Mouse (Mus musculus): ENCODE data around the gene Bmpr2. TPM values are rescaled to one million over a fixed set of nuclear protein-coding genes. Genes with fewer than 3 reads are reported as not detected.
A peak's percentile ranks its signal among the peaks of the same experiment; 100 is the strongest.

The Bmpr2 gene
- polyA plus RNA-seq, 1 experiment from 2014 or later, result 4.3 TPM

GRCm38 (mm10) chr1:59883349-59884134 lies 120.3 kb downstream of the Bmpr2 start:
- no peaks in the 10 kb centered on the region for H3K36me3 ChIP-seq (ENCODE audit: control insufficient read depth, insufficient read depth, low read length)
- H3K27ac ChIP-seq (ENCODE audit: low read length), result no peak overlapping the region
- no peaks in the 10 kb centered on the region for H3K9me3 ChIP-seq (ENCODE audit: control insufficient read depth, low read length)
- no peaks in the 10 kb centered on the region for H3K27me3 ChIP-seq (replicated peaks; ENCODE audit: control insufficient read depth, insufficient read depth, low read length)
- no peak overlapping the region for H3K4me3 ChIP-seq (ENCODE audit: low read length)
- WGBS, result 33% methylated on average over 3 of the region's 3 CpGs
- no peak overlapping the region for H3K9ac ChIP-seq (ENCODE audit: low read depth, low read length)
- peak; percentile 31; the same call in 1 of the 2 replicates for ATAC-seq
- H3K4me1 ChIP-seq (ENCODE audit: control insufficient read depth, insufficient read depth, low read length), result no peaks in the 10 kb centered on the region
- H3K4me2 ChIP-seq (ENCODE audit: low read depth, low read length), result no peak overlapping the region

DNA sequence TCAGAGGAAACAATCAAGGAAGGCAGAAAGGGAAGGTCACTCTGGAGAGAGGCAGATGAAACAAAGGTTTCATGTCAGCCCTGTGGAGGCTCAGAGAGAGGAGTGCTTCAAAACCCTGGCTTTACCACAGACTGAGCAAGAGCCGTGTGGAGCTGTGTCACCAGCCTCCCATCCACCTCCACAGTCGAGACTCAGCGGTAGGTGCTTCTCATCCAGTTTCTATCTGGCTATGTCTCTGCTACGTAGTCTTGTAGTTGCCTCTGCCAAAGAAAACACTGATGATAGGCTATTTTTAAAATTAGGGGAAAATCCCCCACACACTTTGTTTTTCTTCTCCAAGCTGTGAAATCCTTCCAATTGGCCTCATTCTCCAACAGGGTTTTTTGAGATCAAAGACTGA lies 123.7 kb downstream of the Bmpr2 start:
- H3K36me3 ChIP-seq (ENCODE audit: control insufficient read depth, insufficient read depth, low read length), result no peaks in the 10 kb centered on the region

DNA sequence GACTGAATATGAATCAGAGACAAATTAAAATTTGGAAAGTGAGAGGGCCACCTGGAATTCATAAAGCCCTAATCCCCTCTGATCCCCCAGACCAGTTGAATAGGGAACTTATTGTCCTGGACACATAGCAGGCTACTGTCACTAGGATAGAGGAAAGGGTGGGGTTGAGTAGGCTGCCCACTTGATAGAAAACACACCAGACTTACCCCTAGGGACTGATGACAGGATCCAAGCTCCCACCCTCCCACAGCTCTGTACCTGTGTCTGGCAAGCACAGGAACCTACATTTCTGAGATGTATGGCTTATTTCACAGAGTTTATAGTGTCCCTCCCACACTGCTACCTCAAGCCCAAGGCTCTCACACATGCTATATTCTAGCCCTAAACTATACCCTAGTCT lies 124.8 kb downstream of the Bmpr2 start:
- Histone ChIP-seq H3K4me1 (ENCODE audit: control insufficient read depth, insufficient read depth, low read length) (no peaks in the 10 kb centered on the region), H3K4me3 (ENCODE audit: low read length) (no peak overlapping the region), H3K27me3 (replicated peaks; ENCODE audit: control insufficient read depth, insufficient read depth, low read length) (no peaks in the 10 kb centered on the region), H3K9me3 (ENCODE audit: control insufficient read depth, low read length) (no peaks in the 10 kb centered on the region), H3K36me3 (ENCODE audit: control insufficient read depth, insufficient read depth, low read length) (no peaks in the 10 kb centered on the region), H3K9ac (ENCODE audit: low read depth, low read length) (no peak overlapping the region), H3K27ac (ENCODE audit: low read length) (no peak overlapping the region), H3K4me2 (ENCODE audit: low read depth, low read length) (no peak overlapping the region)
- no peak for ATAC-seq

More for the DNA sequence above, 123.7 kb downstream of the Bmpr2 start:
- Histone ChIP-seq H3K4me2 (ENCODE audit: low read depth, low read length) (no peak overlapping the region), H3K4me1 (ENCODE audit: control insufficient read depth, insufficient read depth, low read length) (no peaks in the 10 kb centered on the region), H3K27me3 (replicated peaks; ENCODE audit: control insufficient read depth, insufficient read depth, low read length) (no peaks in the 10 kb centered on the region), H3K9ac (ENCODE audit: low read depth, low read length) (no peak overlapping the region), H3K4me3 (ENCODE audit: low read length) (no peak overlapping the region), H3K27ac (ENCODE audit: low read length) (no peak overlapping the region), H3K9me3 (ENCODE audit: control insufficient read depth, low read length) (no peaks in the 10 kb centered on the region)
- 65% methylated on average over 4 of the region's 4 CpGs for WGBS
- ATAC-seq, result no peak

- WGBS, result 76% methylated on average over 4 of the region's 4 CpGs
- H3K36me3 ChIP-seq (ENCODE audit: control insufficient read depth, insufficient read depth, low read length), result no peaks in the 10 kb centered on the region
- H3K4me2 ChIP-seq (ENCODE audit: low read depth, low read length), result no peak overlapping the region
- no peaks in the 10 kb centered on the region for H3K9me3 ChIP-seq (ENCODE audit: control insufficient read depth, low read length)
- no peak overlapping the region for H3K9ac ChIP-seq (ENCODE audit: low read depth, low read length)
- H3K4me3 ChIP-seq (ENCODE audit: low read length), result no peak overlapping the region
- ATAC-seq, result no peak
- H3K27ac ChIP-seq (ENCODE audit: low read length), result no peak overlapping the region
- no peaks in the 10 kb centered on the region for H3K27me3 ChIP-seq (replicated peaks; ENCODE audit: control insufficient read depth, insufficient read depth, low read length)
- no peaks in the 10 kb centered on the region for H3K4me1 ChIP-seq (ENCODE audit: control insufficient read depth, insufficient read depth, low read length)
Observed at GRCm38 (mm10) chr1:59891185-59891584, 128.0 kb downstream of the Bmpr2 start.

DNA sequence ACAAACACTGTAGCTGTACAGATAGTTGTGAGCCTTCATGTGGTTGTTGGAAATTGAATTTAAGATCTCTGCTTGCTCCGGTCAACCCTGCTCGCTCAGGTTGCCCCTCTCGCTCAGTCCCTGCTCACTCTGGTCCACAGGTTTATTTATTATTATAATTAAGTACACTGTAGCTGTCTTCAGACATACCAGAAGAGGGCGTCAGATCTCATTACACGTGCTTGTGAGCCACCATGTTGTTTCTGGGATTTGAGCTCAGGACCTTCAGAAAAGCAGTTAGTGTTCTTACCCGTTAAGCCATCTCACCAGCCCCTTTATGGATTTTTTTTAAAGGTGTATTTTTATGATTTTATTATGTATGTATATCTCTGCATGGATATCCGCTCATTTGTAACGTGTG lies 129.6 kb downstream of the Bmpr2 start:
- no peaks in the 10 kb centered on the region for H3K27me3 ChIP-seq (replicated peaks; ENCODE audit: control insufficient read depth, insufficient read depth, low read length)
- no peak overlapping the region for H3K9ac ChIP-seq (ENCODE audit: low read depth, low read length)
- no peaks in the 10 kb centered on the region for H3K9me3 ChIP-seq (ENCODE audit: control insufficient read depth, low read length)
- no peak overlapping the region for H3K4me3 ChIP-seq (ENCODE audit: low read length)
- 80% methylated on average over 8 of the region's 8 CpGs for WGBS
- no peaks in the 10 kb centered on the region for H3K36me3 ChIP-seq (ENCODE audit: control insufficient read depth, insufficient read depth, low read length)
- no peak overlapping the region for H3K27ac ChIP-seq (ENCODE audit: low read length)
- no peak overlapping the region for H3K4me2 ChIP-seq (ENCODE audit: low read depth, low read length)
- ATAC-seq, result no peak
- no peaks in the 10 kb centered on the region for H3K4me1 ChIP-seq (ENCODE audit: control insufficient read depth, insufficient read depth, low read length)

- ATAC-seq, result peak; percentile 47
- Histone ChIP-seq H3K36me3 (ENCODE audit: control insufficient read depth, insufficient read depth, low read length) (no peaks in the 10 kb centered on the region), H3K4me2 (ENCODE audit: low read depth, low read length) (no peak overlapping the region), H3K27me3 (replicated peaks; ENCODE audit: control insufficient read depth, insufficient read depth, low read length) (no peaks in the 10 kb centered on the region), H3K4me3 (ENCODE audit: low read length) (no peak overlapping the region), H3K9me3 (ENCODE audit: control insufficient read depth, low read length) (no peaks in the 10 kb centered on the region), H3K27ac (ENCODE audit: low read length) (no peak overlapping the region), H3K4me1 (ENCODE audit: control insufficient read depth, insufficient read depth, low read length) (0 out of 2 replicates have a peak, but pooled peaks cover 2% of the 10 kb centered on the region), H3K9ac (ENCODE audit: low read depth, low read length) (no peak overlapping the region)
- WGBS, result 64% methylated on average over 4 of the region's 4 CpGs
Observed at GRCm38 (mm10) chr1:59894025-59894424, 130.8 kb downstream of the Bmpr2 start.

DNA sequence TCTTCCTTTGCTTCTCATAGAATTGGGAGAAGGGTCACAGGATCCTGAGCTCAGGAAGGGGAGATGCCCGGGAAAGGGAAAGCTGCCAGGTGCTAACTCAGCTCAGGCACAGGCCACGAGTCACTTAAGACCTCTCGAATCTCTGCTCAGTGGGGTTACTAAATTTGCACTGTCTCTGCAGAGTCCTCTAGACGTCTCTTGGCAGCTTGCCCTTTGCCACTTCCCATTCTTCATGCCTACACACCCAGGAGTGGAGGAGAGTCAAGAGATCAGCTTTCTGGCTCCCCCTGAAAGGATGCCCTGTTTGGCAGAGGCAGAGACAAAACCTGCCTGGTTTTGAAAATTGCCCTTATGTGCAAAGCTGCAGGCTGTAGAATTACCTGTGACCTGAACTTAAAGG lies 132.3 kb downstream of the Bmpr2 start:
- no peaks in the 10 kb centered on the region for H3K9me3 ChIP-seq (ENCODE audit: control insufficient read depth, low read length)
- H3K36me3 ChIP-seq (ENCODE audit: control insufficient read depth, insufficient read depth, low read length), result no peaks in the 10 kb centered on the region
- 0 out of 2 replicates have a peak, but pooled peaks cover 4% of the 10 kb centered on the region for H3K4me1 ChIP-seq (ENCODE audit: control insufficient read depth, insufficient read depth, low read length)
- no peak overlapping the region for H3K27ac ChIP-seq (ENCODE audit: low read length)
- no peaks in the 10 kb centered on the region for H3K27me3 ChIP-seq (replicated peaks; ENCODE audit: control insufficient read depth, insufficient read depth, low read length)
- H3K9ac ChIP-seq (ENCODE audit: low read depth, low read length), result no peak overlapping the region
- WGBS, result 48% methylated on average over 4 of the region's 4 CpGs
- ATAC-seq, result no peak
- no peak overlapping the region for H3K4me2 ChIP-seq (ENCODE audit: low read depth, low read length)
- no peak overlapping the region for H3K4me3 ChIP-seq (ENCODE audit: low read length)

- H3K27me3 ChIP-seq (replicated peaks; ENCODE audit: control insufficient read depth, insufficient read depth, low read length), result no peaks in the 10 kb centered on the region
- ATAC-seq, result peak; percentile 53
- no peak overlapping the region for H3K4me3 ChIP-seq (ENCODE audit: low read length)
- H3K36me3 ChIP-seq (ENCODE audit: control insufficient read depth, insufficient read depth, low read length), result no peaks in the 10 kb centered on the region
- H3K9ac ChIP-seq (ENCODE audit: low read depth, low read length), result no peak overlapping the region
- no peak overlapping the region for H3K4me2 ChIP-seq (ENCODE audit: low read depth, low read length)
- 0 out of 2 replicates have a peak, but pooled peaks cover 4% of the 10 kb centered on the region for H3K4me1 ChIP-seq (ENCODE audit: control insufficient read depth, insufficient read depth, low read length)
- no peaks in the 10 kb centered on the region for H3K9me3 ChIP-seq (ENCODE audit: control insufficient read depth, low read length)
- WGBS, result 48% methylated on average over 5 of the region's 5 CpGs
- no peak overlapping the region for H3K27ac ChIP-seq (ENCODE audit: low read length)
Observed at GRCm38 (mm10) chr1:59897147-59897798, 134.1 kb downstream of the Bmpr2 start.

DNA sequence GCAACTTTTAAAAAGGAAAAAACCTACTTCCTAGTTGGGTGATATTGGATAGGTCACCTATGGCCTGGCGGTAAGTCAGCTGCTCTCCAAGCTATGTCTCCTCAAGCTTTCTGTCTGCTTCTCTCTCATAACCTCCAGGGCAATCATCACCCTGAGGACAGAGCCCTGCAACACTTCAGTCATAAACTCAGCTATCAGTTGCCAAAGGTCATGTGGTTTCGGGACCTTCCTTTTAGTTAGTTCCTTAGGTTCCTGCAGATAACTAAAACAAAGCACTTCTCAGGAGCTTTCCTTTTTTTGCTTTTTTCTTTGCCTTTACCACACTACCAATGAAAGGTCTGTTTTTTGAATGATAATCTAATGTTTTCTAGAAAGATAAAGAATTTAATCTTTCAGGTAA lies 136.5 kb downstream of the Bmpr2 start:
- Histone ChIP-seq H3K9me3 (ENCODE audit: control insufficient read depth, low read length) (no peaks in the 10 kb centered on the region), H3K4me1 (ENCODE audit: control insufficient read depth, insufficient read depth, low read length) (peaks cover 7% of the 10 kb centered on the region; the same call in 1 of the 2 replicates), H3K4me3 (ENCODE audit: low read length) (no peak overlapping the region), H3K27me3 (replicated peaks; ENCODE audit: control insufficient read depth, insufficient read depth, low read length) (no peaks in the 10 kb centered on the region), H3K36me3 (ENCODE audit: control insufficient read depth, insufficient read depth, low read length) (no peaks in the 10 kb centered on the region), H3K9ac (ENCODE audit: low read depth, low read length) (no peak overlapping the region), H3K4me2 (ENCODE audit: low read depth, low read length) (no peak overlapping the region), H3K27ac (ENCODE audit: low read length) (peak overlapping the region; percentile 43; the same call in 1 of the 2 replicates)
- ATAC-seq, result peak; percentile 63
- WGBS, result 50% methylated on average over 2 of the region's 2 CpGs
